Mouse (Mus musculus) B cell, adult 2 months (primary cell): ENCODE data around the gene Trappc3l.

Source experiments
- DNase-seq, 2 experiments: peaks; one replicate each; pipeline ENCODE4 v3.0.0; 2022

Gene Trappc3l

GRCm38 (mm10) chr10:34095964-34096363, 58.6 kb downstream of the Trappc3l start:
- no peak for DNase-seq

- peak; percentile 20 to 25 for DNase-seq
Observed at GRCm38 (mm10) chr10:34096418-34096883, 59.1 kb downstream of the Trappc3l start, which contains the start of gene Calhm5. Gene Calhm5 (minus strand): TSS chr10:34096519.

- DNase-seq = no peak
Observed at GRCm38 (mm10) chr10:34110863-34111465, 73.6 kb downstream of the Trappc3l start.

- DNase-seq = no peak
Observed at GRCm38 (mm10) chr10:34111964-34112738, 74.8 kb downstream of the Trappc3l start.

GRCm38 (mm10) chr10:34117131-34117530, 79.7 kb downstream of the Trappc3l start:
- DNase-seq = no peak

- DNase-seq = no peak
Observed at GRCm38 (mm10) chr10:34117770-34118169, 80.4 kb downstream of the Trappc3l start.

- peak in 1 of 2 experiments; percentile 11 for DNase-seq
Observed at GRCm38 (mm10) chr10:34118421-34118820, 81.0 kb downstream of the Trappc3l start.

GRCm38 (mm10) chr10:34127392-34128378, 90.3 kb downstream of the Trappc3l start, which contains the start of gene Calhm6:
Gene Calhm6 (minus strand): TSS chr10:34127984.
- DNase-seq = peak; percentile 66 to 70

- DNase-seq = peak in 1 of 2 experiments; percentile 16
Observed at GRCm38 (mm10) chr10:34128391-34128790, 91.0 kb downstream of the Trappc3l start.

GRCm38 (mm10) chr10:34131356-34131755, 94.0 kb downstream of the Trappc3l start:
- peak; percentile 38 to 46 for DNase-seq

GRCm38 (mm10) chr10:34136432-34136831, 99.0 kb downstream of the Trappc3l start:
- DNase-seq = no peak

GRCm38 (mm10) chr10:34138027-34138426, 100.6 kb downstream of the Trappc3l start:
- DNase-seq = no peak

- DNase-seq = no peak
Observed at GRCm38 (mm10) chr10:34139768-34140167, 102.4 kb downstream of the Trappc3l start.

GRCm38 (mm10) chr10:34141693-34142092, 104.3 kb downstream of the Trappc3l start:
- DNase-seq = no peak

- no peak for DNase-seq
Observed at GRCm38 (mm10) chr10:34149772-34150171, 112.4 kb downstream of the Trappc3l start.

GRCm38 (mm10) chr10:34150454-34150853, 113.1 kb downstream of the Trappc3l start:
- DNase-seq = no peak

GRCm38 (mm10) chr10:34151827-34152226, 114.4 kb downstream of the Trappc3l start:
- peak in 1 of 2 experiments; percentile 34 for DNase-seq

- no peak for DNase-seq
Observed at GRCm38 (mm10) chr10:34155796-34156554, 118.6 kb downstream of the Trappc3l start.
